Mouse (Mus musculus) spleen, embryonic (tissue): Measurements from ENCODE around the gene Rsf1.

Experiments used
- CTCF ChIA-PET: fragments of 350-600 bp; sonication (Branson Sonifier 250); formaldehyde crosslinking; loops from one replicate; lab custom pipeline; 2022; lab: Charles Lee

Gene Rsf1

DNA sequence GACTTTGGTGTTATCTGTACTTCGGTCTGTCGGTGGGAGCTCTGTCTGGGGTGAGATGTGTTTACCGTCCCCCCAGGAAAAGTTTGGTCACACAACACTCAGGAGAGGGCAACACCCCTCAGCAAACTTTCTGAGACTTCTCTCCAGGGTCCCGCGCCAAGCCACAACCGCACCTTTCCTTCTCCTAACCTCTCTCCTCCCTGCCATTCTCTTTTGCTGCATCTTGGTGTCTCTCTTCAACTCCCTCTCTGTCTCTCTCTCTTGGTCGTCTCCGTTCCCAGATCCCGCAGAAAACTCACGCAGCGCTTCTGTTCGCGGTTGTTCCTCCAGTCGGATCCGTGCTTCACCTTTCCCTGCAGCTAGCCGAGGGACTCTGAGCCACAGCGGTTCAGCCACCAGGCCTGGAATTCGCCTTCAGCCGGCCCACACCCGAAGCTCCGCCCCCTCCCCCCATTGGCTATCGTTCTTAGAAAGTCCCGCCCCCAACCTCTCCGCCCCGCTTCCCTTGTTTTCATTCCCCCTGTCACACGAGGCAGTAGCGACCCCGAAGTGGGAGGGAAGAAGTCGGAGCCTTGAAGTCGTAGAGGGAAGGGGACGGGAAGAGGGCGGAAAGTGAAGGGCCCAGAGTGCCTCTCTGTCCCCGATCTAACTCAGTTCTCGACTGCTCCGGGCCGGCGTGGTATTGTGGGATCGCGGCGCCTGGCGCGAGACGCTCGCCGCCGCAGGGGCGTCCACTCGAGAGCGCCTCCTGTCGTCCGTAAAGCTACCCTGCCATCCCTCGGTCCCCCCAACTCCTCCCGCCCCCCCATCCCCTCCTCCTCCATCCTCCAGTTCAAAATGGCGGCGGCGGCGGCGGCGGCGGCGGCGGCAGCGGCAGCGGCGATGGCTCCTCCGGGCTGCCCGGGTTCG is at the start of gene Rsf1, which contains the start of gene Aamdc:
Gene Rsf1, plus strand, starts transcription at position 823 of the 909 bp plus-strand sequence.
Gene Aamdc, minus strand, starts transcription at position 431 of the 909 bp plus-strand sequence.
- CTCF ChIA-PET = interaction anchor here (0.6 to 1.2 kb wide), 4 partner anchors 33 to 180 kb away, joined by 3 to 8 read pairs (median 4); partner anchors contain the start of gene Ndufc2

DNA sequence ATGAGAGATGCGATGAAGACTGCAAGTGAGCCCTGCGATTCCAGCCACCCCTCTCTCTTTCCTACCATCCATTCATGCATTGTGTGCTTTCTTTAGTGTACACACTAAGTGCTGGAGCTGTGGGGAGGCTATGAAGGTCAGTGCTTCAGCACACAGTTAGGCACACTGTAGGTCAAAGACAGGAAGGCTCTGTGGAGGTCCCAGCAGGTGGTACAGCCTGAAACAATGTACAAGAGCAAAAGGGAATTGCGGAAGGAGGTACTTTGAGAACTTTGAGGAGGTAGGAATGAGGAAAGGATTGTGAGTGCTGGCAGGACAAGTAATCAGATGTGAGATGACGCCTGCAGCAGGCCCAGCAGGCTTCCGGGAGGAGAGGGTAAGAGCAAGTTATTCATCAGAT is 44.2 kb upstream of the Rsf1 start:
- CTCF ChIA-PET = no interaction called here

DNA sequence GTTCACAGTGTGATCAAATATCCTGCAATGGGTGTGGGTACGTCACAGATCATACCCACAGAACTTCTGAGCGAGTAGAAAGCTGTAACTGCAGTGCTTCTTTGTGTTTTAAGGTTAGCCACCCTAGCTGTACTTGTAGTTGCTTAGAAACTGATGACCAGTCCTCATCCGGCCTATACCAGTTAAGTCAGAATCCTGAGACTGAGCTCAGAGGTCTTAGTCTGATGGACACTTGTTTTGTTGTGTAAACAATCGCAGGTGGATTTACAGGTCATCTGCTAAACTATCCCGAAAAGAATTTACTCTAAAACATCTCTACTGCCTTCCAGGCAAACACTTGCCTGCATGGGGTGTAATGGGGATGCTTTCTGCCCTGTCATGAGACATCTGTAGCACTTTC is 43.1 kb upstream of the Rsf1 start:
- CTCF ChIA-PET = interaction anchor here (0.6 kb wide), 1 partner anchor 11 kb away, joined by 3 read pairs; no protein-coding TSS in a partner anchor

DNA sequence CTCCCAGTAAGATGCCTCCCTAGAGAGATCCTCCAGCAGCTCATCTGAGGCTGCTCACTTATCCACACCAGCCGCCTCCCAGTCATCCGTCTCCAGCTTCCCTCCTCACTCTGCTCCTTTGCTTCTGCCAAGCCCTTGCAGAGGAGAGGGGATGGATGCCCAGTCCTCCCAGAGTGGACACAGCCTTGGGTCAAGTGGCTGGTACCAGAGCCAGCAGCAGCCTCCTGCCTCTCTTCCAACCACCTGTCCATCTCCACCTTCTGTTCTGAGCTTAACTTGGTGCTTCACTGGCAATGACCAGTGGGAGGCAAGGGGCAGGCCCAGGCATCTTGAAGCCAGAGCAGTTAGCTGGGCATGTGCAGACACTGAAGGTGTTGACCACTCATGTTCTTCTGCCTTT is 33.2 kb upstream of the Rsf1 start:
- CTCF ChIA-PET = no interaction called here

GRCm38 (mm10) chr7:97549301-97549700 is 30.4 kb upstream of the Rsf1 start:
- CTCF ChIA-PET = no interaction called here

- CTCF ChIA-PET = no interaction called here
Observed at GRCm38 (mm10) chr7:97550673-97551072, 29.0 kb upstream of the Rsf1 start.

GRCm38 (mm10) chr7:97563576-97563975 is 16.1 kb upstream of the Rsf1 start:
- CTCF ChIA-PET = interaction anchor here (0.6 kb wide), 1 partner anchor 1800 kb away, joined by 3 read pairs; no protein-coding TSS in a partner anchor

GRCm38 (mm10) chr7:97569372-97569771 is 10.3 kb upstream of the Rsf1 start:
- CTCF ChIA-PET = no interaction called here

GRCm38 (mm10) chr7:97570389-97570788 is 9.3 kb upstream of the Rsf1 start:
- CTCF ChIA-PET = no interaction called here

DNA sequence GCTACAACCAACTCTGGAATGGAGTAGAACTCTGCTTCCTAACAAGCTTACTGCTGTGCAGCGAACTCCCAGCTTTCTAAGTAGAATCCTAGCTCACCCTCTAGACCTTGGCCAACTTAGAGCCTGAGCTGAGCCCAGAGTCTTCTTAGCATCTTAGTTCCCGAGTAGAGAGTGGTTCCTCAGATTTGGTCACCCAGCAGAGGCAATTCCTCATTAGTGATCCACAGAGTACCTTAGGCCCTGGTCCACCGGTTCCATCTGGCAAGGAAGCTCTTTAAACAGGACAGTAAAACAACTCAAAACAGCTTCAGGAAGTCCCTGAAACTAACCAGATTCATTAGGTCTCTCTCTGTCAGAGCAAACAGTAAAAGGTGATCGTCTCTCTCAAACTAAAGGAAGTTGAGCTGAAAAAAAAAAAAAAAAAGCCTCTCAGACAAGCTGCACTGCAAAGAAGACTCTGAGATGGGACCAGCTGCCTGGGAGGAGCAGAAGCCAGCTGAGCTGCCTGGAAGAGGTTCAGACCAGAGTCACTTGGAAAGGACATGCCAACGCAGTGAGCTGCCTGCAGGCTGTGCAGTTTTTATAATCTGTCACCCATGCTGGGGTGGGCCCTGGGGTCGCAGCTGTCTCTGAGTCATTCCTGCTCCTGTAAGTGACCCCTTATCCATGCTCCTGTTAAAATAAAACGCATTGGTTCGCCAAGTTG is 1.2 kb upstream of the Rsf1 start:
- CTCF ChIA-PET = interaction anchor here (1.2 kb wide), 1 partner anchor 179 kb away, joined by 3 read pairs; the partner anchor contains the start of gene Ndufc2

- CTCF ChIA-PET = interaction anchor here (0.6 to 1.2 kb wide), 5 partner anchors 32 to 181 kb away, joined by 3 to 8 read pairs (median 5); partner anchors contain the start of gene Ndufc2
Observed at GRCm38 (mm10) chr7:97579976-97580842, 520 bp downstream of the Rsf1 start.

GRCm38 (mm10) chr7:97580843-97581214 is 1.1 kb downstream of the Rsf1 start:
- CTCF ChIA-PET = interaction anchor here (0.6 kb wide), 1 partner anchor 80 kb away, joined by 5 read pairs; no protein-coding TSS in a partner anchor

GRCm38 (mm10) chr7:97588506-97588905 is 8.8 kb downstream of the Rsf1 start:
- CTCF ChIA-PET = no interaction called here

- CTCF ChIA-PET = no interaction called here
Observed at GRCm38 (mm10) chr7:97590488-97590887, 10.8 kb downstream of the Rsf1 start.

- CTCF ChIA-PET = no interaction called here
Observed at GRCm38 (mm10) chr7:97591336-97591735, 11.6 kb downstream of the Rsf1 start.

- CTCF ChIA-PET = no interaction called here
Observed at GRCm38 (mm10) chr7:97592396-97592795, 12.7 kb downstream of the Rsf1 start.

- CTCF ChIA-PET = interaction anchor here (0.7 to 1.4 kb wide), 2 partner anchors 18 to 56 kb away, joined by 3 read pairs; no protein-coding TSS in a partner anchor
Observed at GRCm38 (mm10) chr7:97593535-97593934, 13.8 kb downstream of the Rsf1 start.

- CTCF ChIA-PET = no interaction called here
Observed at GRCm38 (mm10) chr7:97598548-97598947, 18.9 kb downstream of the Rsf1 start.

DNA sequence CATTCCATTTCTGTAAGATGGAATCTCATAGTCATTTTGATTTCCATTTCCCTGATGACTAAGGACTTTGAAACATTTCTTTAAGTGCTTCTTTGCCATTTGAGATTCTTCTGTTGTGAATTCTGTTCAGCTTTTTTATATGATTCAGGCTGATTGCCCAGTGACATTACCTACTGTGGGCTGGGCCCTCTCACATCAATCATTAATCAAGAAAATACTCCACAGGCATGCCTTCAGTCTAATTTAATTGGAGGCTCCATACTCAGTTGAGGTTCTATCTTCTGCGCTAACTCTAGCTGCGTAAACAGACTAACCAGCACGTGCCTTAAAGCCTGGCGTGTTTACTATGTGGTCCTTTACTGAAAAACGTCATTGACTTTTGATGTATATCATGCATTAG is 41.7 kb downstream of the Rsf1 start:
- CTCF ChIA-PET = no interaction called here

GRCm38 (mm10) chr7:97622676-97623075 is 43.0 kb downstream of the Rsf1 start:
- CTCF ChIA-PET = interaction anchor here (0.5 kb wide), 1 partner anchor 33 kb away, joined by 9 read pairs; no protein-coding TSS in a partner anchor

- CTCF ChIA-PET = interaction anchor here (0.6 kb wide), 1 partner anchor 10 kb away, joined by 3 read pairs; no protein-coding TSS in a partner anchor
Observed at GRCm38 (mm10) chr7:97623402-97623801, 43.7 kb downstream of the Rsf1 start.
